Mouse (Mus musculus): ENCODE results near the gene Gm28870. TPM values are rescaled to one million over a fixed set of nuclear protein-coding genes. Genes with fewer than 3 reads are reported as not detected.

Gene Gm28870
- polyA plus RNA-seq (2015; fragmentation: Nextera tagmentation; extraction: Ambion mirVana) = not detected in 2 replicates

DNA sequence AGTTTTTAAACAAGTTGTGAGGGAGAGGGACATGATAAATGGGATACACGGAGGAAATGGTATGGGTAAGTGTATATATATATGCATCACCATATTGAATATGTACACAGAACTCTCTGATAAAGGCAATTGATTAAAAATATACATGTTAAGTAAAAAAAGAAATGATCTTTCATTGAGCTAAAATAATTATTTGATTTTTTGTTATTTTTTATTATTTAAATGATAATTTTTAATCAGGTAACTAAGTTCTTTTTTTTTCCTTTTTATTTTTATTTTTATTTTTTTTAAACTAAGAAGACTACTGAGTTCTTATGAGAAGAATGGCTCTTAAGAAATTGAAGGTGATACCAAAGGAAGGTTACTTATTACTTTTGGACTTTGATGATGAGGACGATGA lies at the start of gene Gm28870:
Gm28870 (plus strand) TSS at position 301 of the 400 bp plus-strand sequence.

